Mouse (Mus musculus): ENCODE measurements at regions not wholly inside any gene's neighbourhood (a gene's known extent, or its start where the extent isn't known, plus 50 kb on each side); places are given as distances from the start of the nearest gene placed in this dataset.

GRCm38 (mm10) chr16:25087741-25088648, 198.6 kb upstream of the Tprg start:
- DNase-seq (ENCODE audit: low read depth, low spot score) = peak; percentile 77

DNA sequence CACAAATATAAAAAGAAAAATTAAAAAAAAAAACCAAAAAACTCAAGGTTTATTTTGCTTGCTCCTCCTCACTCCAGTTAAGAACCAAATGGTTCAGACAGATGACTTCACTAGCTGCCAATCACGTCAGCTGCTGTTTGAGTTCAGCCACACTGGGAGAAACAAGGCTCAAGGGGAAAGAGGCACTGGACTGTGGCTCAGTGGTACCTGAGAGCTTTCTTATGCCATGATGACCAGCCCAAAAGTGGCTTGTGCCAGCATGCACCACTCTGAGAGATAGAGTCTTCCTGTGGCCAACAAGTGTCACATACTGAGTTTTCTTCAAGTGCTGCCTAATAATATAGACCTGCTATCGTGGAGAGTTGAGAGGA, 198.0 kb upstream of the Tprg start:
- DNase-seq (ENCODE audit: low read depth, low spot score) = no peak

DNA sequence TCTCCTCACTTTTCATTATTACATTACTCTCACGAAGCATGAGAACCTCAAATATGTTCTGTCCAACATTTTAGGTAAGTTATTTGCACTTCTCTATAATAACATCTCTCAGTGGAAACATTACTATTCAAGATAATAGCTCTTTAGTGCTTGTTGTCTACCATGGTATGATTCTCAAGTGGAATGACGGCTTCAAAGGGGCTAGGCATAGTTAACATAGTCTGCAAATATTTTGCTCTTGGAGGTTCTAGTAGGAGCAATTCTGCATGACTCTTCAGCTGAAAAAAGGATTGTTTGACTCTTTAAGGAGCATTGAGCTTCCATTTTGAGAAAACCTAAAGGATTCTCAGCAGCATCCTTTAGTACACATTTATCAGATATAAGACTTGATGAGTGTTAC, 182.5 kb upstream of the Tprg start:
- DNase-seq (ENCODE audit: low read depth, low spot score) = no peak

DNA sequence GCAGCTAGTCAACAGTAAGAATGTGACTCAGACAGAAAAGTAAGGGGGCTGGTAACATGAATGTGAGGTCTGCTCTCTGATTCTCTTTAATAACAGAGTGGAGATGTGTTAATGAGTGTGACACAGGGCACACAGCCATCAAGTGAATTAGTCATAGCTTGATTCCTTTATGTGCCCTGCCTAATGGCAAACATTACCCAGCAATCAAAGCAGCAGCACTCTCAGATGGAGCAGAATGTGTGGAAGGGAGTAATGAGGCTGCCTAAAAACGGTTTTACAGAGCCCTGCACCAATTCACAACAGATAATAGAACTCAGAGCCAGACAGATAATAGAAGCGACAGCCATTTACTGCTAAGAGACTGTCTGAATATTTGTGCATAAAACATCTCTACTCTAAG, 182.0 kb upstream of the Tprg start:
- DNase-seq (ENCODE audit: low read depth, low spot score) = no peak

DNA sequence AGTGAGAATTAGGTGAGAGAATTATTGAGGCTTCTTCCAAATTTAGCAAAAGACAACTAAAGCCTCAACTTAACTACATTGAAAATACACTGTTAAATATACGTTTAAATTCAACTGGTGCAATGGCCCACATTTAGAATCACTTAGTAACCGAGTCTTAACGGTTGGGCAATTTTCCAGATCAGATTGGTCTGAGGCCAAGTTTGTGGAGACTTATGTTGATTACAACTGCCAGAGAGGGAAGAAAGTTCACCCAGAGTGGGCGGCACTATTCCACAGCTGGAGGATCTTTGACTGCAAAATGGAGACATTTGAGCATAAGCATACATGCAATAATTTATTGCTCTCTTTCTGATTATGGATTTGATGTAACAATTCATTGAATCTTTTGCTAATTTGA, 146.5 kb upstream of the Tprg start:
- DNase-seq (ENCODE audit: low read depth, low spot score) = no peak

DNA sequence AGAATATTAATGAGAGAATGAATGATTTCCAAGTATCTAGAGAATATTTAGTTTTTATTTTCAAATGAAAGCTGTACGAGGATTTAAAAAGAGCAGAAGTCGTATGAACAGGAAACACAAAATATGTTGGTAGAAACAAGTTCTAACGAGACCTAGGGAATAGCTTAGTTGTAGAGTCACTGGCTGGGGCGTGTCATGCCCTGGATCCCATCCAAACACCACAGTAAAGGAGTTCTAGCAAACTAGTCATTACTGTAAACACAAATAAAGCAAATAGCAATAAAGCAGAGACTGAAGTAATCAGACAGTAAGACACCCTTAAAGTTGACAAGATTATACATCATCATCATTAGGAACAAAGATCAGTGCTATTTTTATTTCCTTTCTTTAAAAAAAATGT, 139.1 kb upstream of the Tprg start:
- no peak for DNase-seq (ENCODE audit: low read depth, low spot score)

- DNase-seq (ENCODE audit: low read depth, low spot score) = no peak
Measured at GRCm38 (mm10) chr16:25149186-25149585, 137.4 kb upstream of the Tprg start.

GRCm38 (mm10) chr16:25176870-25177269, 109.7 kb upstream of the Tprg start:
- no peak for DNase-seq (ENCODE audit: low read depth, low spot score)

DNA sequence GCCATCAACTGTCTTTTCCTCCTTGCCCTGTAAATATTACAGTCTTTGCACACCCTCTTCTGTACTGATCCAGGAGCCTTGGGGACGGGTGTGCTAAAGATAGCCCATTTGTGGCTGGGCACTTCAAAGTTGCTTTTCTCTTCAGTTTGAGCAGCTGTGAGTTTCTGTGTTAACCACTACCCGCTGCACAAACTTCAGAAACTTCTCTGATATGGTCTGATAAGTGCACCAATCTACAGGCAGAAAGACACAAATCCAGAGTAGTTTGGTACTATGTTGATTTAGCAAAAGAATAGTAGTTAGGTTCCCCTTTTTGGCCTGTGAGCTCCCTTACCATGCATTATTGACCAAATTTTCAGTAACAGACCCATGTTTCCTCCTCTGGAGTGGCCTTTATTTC, 108.6 kb upstream of the Tprg start:
- DNase-seq (ENCODE audit: low read depth, low spot score) = no peak

GRCm38 (mm10) chr16:25181939-25182338, 104.7 kb upstream of the Tprg start:
- no peak for DNase-seq (ENCODE audit: low read depth, low spot score)

GRCm38 (mm10) chr16:25197079-25197478, 89.5 kb upstream of the Tprg start:
- no peak for DNase-seq (ENCODE audit: low read depth, low spot score)

DNA sequence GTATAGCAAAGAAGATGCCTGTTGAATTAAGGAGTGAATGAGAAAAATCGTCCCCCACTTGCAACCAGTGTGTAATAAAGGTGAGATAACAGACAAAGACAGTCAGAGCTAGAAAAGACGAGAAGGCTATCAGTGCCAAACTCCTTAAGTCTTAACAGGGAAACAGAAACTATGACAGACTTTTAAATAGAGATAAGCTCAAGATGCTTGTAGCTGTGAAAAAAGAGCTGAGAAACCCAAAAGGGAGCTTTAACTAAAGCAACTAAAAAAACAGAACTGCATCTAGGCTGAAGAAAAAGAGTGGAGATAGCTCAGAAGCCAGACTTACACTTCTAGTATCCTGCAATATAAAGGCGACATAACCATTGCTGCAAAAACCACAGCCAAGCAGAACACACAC, 87.8 kb upstream of the Tprg start:
- no peak for DNase-seq (ENCODE audit: low read depth, low spot score)

- no peak for DNase-seq (ENCODE audit: low read depth, low spot score)
Measured at GRCm38 (mm10) chr16:25199984-25200383, 86.6 kb upstream of the Tprg start.

- DNase-seq (ENCODE audit: low read depth, low spot score) = no peak
Measured at GRCm38 (mm10) chr16:25201094-25201770, 85.4 kb upstream of the Tprg start.

GRCm38 (mm10) chr16:25213250-25213649, 73.4 kb upstream of the Tprg start:
- no peak for DNase-seq (ENCODE audit: low read depth, low spot score)

DNA sequence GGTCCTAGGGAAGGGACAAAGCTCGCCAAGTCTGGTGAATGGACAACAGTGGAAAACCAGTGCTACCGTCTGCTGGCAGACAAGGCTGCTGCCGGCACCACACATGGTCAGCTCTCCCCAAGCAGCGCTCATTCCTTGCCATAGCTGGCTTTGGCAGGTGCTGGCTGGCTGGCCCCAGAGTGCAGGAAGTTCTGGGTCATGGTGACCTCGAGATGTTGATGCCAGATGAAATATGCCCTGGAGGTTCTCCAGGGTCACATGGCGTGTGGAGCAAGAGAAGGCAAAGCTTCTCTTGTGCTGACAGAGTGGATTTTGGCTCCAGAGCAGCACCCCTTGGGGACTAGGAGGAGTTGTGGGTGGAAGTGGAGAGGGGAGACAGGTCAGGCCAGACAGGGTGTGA, 66.1 kb upstream of the Tprg start:
- DNase-seq (ENCODE audit: low read depth, low spot score) = peak; percentile 96

GRCm38 (mm10) chr16:25224801-25225200, 61.8 kb upstream of the Tprg start:
- peak; percentile 41 for DNase-seq (ENCODE audit: low read depth, low spot score)

All from skeletal muscle tissue, adult 2 months (tissue).